Mouse (Mus musculus) megakaryocyte, adult 5-6 weeks (primary cell): ENCODE measurements at regions not wholly inside any gene's neighbourhood (a gene's known extent, or its start where the extent isn't known, plus 50 kb on each side); places are given as distances from the start of the nearest gene placed in this dataset.

Source experiments
- ATAC-seq: 2 replicates; pipeline ENCODE4 v1.8.0; 2016; ENCODE audit warnings: mild to moderate bottlenecking, inconsistent platforms; ENCODE audit not compliant: poor library complexity, severe bottlenecking

- ATAC-seq = no peak
Measured at GRCm38 (mm10) chr12:12770970-12771369, 170.7 kb downstream of the Mycn start.

- no peak for ATAC-seq
Measured at GRCm38 (mm10) chr12:12766510-12767304, 175.0 kb downstream of the Mycn start.

GRCm38 (mm10) chr12:12765490-12766058 lies 176.1 kb downstream of the Mycn start:
- ATAC-seq = no peak

DNA sequence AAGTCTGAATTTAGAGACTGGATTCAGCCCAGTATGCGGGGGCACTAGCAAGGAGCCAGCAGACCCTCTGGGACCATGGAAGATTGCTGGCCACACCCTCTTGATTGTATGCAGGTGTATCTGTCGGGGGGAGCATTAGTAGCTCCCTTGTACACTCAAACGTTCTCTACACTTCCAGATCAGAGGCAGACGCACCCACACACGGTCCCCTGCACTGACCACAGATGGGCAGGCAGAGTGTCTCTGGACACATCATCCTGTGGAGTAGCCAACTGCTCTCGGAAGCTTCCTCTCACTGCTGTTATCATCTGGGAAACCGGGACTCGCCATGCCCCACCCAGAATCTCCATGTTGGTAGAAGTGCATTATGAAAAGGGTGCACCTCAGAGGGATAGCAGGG lies 176.7 kb downstream of the Mycn start:
- ATAC-seq = no peak

GRCm38 (mm10) chr12:12764586-12764985 lies 177.1 kb downstream of the Mycn start:
- no peak for ATAC-seq

- no peak for ATAC-seq
Measured at GRCm38 (mm10) chr12:12756301-12756948, 185.3 kb downstream of the Mycn start.

DNA sequence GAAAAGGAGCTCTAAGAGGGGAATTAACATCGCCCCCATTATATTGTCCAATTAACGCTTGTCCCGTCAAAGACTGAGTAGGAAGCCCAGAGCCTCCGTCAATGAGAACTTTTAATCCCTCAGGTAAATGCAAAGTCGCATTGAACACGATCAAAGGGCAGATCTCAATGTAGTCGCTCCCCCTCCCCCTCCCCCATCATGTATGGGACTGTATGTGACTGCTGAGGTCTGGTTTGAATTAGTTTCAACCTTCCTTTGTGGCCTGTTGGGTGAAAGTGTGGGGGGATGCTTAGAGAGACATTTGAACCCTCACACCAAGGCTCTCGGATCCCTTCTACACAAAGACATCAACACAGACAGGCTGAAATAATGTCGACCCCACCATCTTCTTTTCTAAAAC lies 187.9 kb downstream of the Mycn start:
- no peak for ATAC-seq

DNA sequence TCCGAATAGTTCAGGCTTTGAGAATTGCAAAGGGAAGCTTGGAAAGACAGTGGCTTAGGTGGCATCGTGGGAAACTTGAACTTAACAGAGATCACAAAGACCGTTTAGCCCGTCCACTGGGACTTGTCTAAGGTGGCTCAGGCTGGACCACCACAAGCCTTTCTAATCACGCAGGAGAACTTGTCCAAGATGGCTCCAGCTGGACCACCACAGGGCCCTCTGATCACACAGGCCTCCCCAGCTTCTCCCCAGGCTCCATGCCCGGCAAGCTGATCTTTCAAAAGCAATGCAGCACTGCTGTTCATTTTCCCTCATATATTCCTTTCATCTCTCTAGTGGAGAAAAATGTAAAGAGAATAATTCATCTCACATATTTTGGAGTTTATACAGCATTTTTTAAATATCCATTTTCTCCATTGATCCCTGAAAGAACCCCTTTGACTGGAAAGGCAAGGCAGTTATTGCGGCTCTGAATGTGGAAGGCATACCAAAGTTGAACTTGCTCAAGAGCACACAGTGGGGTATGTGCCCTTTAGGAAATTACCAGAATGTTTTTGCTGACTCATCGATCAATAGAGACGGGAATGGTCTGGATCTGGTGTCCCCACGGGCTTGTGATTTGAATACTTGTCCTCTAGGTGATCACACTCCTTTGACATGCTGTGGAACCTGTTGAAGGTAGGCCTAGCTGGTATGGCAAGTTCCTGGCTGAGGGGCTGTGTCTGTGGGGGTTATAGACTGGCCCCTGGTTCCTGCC lies 189.9 kb downstream of the Mycn start:
- no peak for ATAC-seq

GRCm38 (mm10) chr12:12749690-12750089 lies 192.0 kb downstream of the Mycn start:
- no peak for ATAC-seq

- ATAC-seq = no peak
Measured at GRCm38 (mm10) chr12:12746852-12747454, 194.8 kb downstream of the Mycn start.

GRCm38 (mm10) chr12:12744492-12744891 lies 197.2 kb downstream of the Mycn start:
- ATAC-seq = no peak

GRCm38 (mm10) chr12:12738631-12739331 lies 202.9 kb downstream of the Mycn start:
- no peak for ATAC-seq

GRCm38 (mm10) chr12:12725797-12726196 lies 215.9 kb downstream of the Mycn start:
- no peak for ATAC-seq

- no peak for ATAC-seq
Measured at GRCm38 (mm10) chr12:12725075-12725474, 216.6 kb downstream of the Mycn start.

GRCm38 (mm10) chr12:12723724-12724487 lies 217.8 kb downstream of the Mycn start:
- no peak for ATAC-seq

DNA sequence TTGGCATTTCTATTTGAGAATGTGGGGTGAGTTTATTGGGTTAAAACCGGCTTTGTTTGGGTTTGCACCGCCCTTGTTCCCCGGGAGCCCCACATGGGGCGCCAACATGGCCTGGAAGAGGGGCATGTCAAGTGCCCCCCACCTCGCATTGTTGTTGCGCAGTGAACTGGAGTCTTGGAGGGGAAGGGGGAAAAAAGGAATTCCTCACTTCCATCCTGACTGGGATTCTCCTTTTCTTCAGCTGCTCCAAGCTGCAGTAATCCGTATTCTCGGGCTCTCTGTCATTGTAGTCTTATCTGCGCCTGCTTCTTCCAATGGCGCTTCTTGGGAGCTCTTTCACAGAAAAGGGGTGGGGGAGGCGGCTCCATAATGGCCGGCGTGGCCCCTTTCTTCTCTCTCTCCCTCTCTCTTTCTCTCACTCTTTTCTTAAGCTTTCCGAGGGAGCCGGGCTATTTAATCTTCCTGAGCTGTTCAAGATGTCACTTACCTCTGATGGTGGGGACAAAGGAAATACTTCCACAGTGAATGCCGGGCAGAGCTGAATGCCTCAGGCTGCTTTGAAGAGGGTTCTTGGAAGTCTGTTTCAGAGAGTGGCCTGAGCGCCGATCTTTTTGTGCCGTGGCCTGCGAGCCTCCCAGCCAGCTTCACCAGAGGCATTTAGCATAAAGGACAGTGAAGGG lies 218.6 kb downstream of the Mycn start:
- no peak for ATAC-seq

GRCm38 (mm10) chr12:12716691-12717090 lies 225.0 kb downstream of the Mycn start:
- ATAC-seq = no peak

DNA sequence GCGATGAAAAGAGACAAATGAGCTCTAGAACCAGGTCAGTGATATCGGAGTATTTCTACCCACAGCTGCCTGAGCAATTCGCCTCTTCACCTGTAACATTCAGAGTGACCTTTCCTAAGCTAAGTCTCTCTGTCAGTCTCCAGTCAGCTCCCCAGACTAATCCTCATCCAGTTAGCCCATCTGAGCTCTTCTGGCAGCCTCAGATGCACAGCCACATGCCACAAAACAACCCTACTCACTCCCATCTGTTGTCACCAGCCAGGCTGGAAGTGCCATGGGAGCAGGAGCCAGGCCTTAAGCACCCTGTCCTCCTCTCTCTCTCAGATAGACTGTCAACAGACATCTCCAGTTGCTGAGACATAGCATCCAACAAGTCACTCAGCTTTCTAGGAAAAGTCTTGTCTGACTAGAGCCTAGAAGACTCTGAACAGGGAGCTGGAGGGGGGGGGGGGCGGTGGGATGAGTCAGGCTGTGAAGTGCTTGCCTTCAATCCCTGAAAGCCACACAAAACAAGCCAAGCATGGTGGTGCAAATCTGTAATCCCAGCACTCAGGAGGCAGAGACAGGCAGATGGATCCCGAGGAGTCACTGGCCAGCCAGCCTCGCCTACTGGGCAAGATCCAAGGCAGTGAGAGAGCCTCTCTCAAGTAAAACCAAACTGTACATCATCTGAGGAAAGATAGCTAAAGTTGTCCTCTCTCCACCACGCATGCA lies 225.6 kb downstream of the Mycn start:
- ATAC-seq = no peak
